Mouse (Mus musculus): ENCODE results near the gene Tor3a.
"Not testable (repeated sequence)": the region's sequence is repeated elsewhere in the genome, so short reads cannot be mapped to it uniquely, and the experiment has no call there.

Tor3a gene

DNA sequence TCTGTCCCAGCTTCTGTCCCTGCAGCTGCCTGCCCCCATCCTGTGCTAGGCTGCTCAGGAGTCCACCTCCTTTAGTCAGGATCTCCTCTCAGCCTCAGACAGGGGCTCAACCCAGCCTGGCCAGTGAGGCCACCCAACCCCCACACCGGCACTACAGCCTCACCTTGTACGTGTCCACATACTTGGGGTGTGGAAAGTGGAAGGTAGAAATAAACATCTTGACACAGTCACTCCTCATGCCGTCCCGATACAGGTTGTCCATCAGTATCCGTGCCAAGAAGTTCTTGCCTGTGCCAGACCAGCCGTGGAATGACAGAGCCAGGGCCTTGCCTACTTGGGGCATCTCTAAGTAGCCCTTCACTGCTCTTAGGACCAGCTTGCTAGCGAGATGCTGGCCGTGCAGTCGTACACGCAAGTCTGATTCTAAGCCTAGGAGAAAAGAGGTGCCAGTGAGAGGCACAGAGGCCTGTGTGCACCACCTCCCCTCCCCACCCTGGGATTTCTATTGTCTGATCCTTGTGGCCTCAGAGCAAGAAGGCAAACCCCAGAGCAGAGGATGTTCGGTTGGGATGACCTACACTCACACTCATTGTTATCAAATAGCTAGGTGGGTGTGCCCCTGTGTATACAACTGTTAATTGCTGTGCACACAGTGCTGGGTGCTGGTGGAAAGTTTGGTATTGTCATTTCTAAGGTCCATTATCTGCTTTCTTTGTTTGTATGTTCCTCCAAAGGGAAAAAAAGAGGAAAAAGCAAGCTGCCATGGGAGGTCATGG lies 4.8 kb downstream of the Tor3a start:
- DNase-seq (ENCODE audit: low spot score) = no peak

DNA sequence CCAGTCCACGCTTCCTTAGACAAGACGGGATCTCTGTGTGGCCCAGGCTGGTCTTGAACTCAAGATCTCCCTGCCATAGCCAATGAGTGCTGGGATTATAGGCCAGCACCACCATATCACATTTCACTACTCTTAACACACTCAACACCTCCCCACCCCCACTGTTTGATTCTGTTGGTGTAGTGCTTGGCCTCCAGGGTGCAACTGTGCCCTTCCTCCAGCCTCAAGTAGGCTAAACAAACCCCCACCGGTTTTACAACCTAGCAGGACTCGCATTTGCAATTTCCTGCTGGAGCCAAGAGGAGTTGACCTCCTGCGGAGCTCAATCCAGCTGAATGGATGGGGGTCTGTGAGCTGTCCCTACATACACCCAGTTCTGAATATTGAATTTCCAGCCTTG lies 5.6 kb downstream of the Tor3a start:
- DNase-seq (ENCODE audit: low spot score) = no peak

DNA sequence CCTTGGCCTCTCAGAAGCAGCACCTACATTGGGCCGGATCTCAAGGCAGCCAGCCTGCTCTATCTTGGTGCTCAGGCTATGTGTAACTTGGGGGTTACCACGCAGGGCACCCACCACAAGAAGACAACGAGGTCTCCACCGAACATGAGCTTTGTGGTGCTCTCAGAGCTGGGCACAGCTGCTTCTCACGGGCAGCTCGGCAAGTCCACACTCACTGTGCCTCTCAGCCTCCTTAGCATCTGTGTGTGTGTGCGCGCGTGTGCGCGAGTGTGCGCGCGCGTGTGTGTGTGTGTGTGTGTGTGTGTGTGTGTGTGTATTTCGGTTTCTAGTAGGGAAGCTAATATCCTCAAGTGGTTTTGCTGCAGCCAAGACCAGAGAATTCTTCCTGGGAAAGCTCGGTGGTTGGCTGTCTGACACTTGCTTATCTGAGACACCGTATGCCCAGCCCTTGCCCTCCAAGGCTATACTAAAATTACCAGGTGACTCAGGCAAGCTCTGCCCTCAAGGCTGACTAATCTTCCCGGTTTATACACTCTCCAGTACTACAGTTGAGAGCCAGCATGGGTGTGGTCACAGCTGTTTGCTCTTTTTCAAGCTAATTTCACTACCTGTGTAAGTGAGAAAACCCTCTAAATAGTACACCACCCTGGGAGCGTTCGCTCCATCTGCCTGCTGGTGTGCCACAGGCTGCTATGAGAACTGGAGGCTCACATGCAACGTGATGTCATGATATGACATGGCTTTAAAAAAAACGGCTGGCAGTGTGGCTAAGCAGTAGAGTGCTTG lies 6.8 kb downstream of the Tor3a start:
- DNase-seq (ENCODE audit: low spot score) = no peak

DNA sequence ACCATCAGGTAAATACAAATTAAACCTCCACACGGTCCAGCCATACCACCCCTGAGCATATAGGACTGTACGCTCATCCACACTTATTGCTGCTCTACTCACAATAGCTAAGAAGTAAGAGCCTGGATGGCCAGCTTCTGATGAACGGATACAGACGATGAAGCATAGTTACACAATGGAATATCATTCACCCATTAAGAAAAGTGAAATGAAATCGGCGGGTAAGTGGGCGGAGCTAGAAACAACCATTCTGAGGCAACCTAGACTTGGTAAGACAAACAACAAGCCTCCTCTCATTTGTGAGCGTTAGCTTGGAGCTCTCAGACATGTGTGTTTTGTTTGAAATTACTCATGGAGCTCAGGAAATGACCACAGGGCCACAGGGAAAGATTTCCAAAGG lies 8.4 kb downstream of the Tor3a start:
- no peak for DNase-seq (ENCODE audit: low spot score)

DNA sequence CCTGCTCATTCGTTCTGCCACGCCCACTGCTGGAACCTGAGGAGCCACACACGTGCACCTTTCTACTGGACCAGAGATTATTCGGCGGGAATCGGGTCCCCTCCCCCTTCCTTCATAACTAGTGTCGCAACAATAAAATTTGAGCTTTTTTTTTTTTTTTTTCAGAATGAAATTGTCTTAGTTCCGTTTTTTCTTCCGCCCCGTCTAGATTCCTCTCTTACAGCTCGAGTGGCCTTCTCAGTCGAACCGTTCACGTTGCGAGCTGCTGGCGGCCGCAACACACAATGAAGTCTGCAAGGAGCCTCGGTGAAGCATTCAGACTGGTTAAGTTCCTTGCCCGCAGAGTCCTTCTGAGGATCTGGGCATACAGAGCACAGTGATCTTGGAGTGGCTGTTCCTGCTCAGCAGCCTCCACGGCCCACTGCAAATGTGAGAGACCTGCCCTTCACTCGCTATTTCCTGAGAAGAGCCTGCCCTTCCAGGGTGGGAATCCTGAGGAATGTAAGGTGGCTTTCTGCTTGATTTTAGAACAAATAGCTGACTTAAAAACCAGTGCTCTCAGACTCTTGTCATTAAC lies 13.4 kb downstream of the Tor3a start:
- not testable (repeated sequence) for DNase-seq (ENCODE audit: low spot score)

DNA sequence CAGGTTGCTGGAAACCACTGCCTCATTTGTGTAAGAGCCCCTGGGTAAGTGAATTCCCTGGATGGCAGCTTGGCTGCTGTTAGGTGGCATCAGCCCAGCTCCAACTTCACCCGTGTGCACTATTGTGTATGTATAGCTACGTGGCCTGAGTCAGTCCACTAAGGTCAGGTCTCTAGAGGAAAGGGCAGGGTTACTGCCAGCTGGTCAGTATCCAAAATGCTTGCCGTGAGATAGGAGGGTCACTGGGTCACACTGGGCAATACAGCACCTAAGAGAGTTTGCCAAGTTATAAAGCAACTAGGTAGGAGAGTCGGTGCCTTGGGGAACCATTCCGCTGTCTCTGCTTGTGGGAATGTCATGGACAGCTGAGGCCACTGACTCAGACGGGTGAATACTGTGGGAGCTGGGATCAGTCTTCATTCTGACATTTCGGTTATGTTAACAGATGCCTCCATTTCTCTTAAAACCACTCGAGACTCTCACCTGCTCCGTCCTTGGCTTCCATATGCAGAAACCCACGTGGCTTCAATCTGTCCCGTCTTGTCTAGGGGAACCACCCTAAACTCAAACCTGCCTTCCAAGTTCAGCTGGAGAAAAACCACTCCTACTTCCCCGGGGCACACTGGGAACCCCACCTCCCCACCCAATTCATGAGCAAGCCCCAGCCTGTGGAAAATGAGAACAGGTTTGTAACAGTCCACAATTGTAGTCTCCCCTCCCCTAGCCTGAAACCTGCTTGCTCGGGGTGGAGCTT lies 14.1 kb downstream of the Tor3a start:
- no peak for DNase-seq (ENCODE audit: low spot score)

DNA sequence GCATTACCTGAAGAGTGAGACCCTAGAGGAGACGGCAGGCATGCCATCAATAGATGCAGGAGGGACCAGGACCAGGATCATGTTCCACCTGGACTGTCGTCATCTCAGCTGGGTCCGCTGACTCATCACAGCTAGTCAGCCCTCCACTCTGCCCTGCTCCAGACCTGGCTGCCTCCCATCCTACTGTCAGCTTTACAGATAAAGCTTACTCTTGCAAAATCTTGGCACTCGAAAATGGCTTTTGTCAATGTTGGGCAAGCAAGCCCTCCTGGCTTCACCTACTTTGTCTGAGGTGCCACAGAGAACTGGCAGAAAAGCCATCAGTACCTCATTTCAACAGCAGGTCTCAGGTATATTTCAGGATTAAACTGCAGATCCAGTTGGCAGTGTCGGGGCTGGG lies 15.5 kb downstream of the Tor3a start:
- no peak for DNase-seq (ENCODE audit: low spot score)

DNA sequence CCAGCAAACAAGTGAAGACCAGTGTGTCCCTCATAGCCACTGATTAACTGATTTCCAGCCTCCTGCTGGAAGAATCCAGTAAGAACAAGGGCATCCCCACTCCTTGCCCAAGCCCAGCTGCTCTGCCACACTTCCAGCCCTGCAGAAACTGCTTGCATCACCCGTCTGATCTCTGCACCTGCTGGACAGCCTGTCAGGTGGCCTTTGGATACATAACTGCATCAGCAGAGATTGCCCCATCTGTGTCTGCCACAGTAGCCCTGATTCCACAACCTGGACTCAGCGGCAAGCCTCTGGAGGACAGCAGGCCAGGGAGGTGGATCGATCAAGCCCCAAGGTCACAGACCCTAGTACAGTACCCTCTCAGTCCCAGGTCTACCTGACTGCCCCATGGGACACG lies 16.6 kb downstream of the Tor3a start:
- no peak for DNase-seq (ENCODE audit: low spot score)

DNA sequence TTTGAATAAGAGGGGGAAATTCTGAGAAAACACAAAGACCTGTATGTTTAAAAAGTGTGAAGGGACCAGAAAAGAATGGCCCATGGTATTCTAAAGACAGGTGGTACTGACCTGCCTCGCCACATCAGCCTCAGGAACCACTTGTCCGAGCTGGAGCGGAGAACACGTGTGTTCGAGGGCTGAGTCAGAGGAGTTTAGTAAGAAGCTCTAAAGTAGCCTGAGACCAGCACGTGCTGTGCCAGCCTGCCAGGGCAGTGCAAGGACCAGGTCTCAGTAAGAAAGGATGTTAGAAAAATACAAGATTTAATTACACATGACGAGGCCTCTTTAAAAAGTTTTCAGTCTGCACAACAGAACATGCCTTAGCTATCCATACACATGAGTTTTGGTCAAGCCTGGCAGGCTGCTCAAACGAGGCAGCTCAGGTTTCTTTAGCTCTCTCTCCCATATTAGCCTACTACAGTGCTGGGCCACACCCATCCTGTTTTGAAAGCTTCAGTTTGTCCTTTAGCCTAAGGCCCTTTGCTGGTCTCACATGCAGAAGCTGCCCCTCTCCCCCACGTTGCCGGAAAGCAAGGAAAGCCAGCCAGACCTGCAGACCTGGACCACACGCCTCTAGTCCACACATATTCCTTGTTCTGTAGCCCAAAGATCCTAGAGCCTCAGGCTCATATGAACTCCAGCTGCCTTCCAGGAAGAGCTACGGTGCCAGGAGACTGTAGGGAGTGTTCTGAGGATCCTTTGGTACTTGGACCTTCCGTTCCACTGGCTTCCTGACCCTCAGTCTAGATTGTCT lies 19.2 kb downstream of the Tor3a start:
- no peak for DNase-seq (ENCODE audit: low spot score)

DNA sequence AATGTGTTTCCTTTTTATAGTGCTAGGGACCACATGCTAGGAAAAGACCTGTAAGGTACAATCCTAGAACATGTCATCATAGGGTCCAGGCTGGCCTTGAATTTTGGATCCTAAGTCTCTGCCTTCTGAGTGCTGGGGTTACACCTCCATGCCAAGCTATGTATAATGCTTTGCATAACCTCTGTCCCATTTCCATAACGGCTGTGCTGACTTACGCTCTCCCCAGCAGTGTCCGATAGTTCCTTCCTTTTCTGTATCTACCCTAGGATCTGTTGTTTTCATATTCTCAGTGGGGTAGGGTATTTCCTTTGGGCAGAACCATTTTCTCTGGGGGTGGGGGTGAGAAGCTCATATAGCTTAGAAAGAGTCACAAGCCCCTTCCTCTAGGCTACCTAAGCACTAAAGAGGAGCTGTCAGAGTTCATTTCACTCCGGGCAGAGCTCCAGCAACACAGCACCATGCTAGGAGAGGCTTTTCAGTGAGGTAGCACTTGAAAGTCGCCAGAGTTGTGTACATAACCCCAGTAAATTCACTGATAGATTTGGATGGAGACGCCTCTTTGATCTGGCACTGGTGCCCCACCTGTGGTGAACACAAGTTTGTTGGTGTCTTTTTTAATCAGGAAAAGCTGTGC lies 21.9 kb downstream of the Tor3a start:
- DNase-seq (ENCODE audit: low spot score) = no peak

DNA sequence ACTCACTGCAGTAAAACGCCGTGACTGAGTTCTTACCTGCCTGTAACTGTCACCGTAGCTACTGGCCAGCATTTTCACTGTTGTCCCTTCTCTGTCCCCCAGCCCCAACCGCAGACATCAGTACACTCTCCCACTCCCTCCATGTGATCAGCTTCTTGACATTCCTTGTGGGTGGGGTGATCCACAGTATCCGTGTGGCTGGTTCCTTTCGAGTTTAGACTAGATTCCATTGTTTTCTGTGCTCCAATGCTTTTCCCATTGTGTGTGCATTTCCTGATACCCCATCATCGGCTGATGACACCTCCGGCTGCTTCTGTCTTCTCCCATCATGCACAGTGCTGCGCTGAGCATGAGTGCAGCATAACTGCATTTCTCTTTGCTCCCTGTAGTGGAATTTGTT lies 23.5 kb downstream of the Tor3a start:
- DNase-seq (ENCODE audit: low spot score) = no peak

DNA sequence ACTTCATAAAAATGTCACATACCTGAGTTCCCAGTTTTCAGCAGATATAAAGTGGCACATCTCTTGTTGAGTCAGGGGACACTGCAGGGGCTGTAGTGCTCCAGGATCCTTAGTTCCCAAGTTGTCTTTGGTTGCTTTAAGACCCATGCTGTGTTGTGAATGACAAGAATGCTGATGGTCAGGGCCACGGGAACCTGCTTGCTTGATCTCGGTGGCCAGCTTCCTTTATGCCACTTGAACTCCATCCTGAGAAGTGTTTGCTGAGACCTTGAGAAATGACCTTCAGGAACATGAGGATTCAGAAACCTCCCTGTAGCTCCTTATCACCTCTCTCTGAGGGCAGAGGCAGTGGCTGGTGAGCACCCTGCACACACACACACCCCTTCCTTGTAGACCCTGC lies 25.5 kb downstream of the Tor3a start:
- no peak for DNase-seq (ENCODE audit: low spot score)

DNA sequence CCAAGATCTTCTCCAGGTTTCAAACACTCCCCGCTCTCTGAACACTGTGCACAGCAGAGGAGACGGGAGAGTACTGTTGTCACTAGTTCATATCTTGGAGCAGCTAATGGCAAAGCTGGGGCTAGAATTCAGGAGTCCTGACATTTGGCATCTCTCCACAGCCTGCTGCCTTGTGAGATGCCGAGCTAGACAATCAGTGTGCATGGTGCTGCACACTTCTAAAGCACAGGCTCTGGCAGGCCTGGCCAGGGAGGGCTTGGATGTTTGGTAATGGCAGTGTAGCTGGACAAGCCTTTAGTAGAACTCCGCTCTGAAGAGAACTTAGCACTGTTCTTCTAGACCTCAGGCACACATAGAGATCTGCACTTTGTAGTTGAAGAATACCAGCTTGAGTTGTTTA lies 28.2 kb downstream of the Tor3a start:
- no peak for DNase-seq (ENCODE audit: low spot score)

DNA sequence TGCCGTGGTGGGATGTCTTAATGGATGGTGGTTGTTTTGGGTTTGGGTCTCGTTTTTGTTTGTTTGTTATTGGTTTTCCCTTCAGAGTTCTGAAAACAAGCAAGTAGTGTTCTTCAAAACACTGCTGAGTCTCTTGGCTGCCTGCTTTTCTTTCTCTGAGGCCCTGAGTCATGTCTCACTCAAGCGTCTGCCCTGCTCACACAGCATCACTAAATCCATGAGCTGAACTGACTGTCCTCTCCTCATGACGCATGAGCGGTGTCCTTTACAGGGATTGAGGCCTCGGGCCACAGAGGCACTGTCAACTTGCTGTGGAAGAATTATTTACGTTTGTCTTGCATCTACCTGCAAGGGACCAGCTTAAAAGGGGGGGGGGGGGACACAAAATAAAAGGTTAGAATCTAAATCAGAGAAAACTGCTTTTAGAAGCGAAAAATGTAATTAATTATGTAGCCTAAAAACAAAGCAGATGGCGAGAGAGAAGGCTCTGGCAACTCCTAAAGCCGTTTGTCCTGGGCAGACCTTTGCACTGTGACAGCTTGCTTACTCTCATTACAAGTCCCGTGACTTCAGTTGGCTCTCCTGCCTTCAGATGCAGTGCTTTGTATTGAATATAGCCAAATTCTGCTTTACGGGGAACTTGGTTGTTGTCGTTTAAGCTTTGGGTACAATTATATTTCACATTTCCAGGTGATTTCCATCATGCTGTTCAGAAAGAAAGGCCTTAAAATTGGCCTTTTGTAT lies 29.2 kb downstream of the Tor3a start:
- no peak for DNase-seq (ENCODE audit: low spot score)

DNA sequence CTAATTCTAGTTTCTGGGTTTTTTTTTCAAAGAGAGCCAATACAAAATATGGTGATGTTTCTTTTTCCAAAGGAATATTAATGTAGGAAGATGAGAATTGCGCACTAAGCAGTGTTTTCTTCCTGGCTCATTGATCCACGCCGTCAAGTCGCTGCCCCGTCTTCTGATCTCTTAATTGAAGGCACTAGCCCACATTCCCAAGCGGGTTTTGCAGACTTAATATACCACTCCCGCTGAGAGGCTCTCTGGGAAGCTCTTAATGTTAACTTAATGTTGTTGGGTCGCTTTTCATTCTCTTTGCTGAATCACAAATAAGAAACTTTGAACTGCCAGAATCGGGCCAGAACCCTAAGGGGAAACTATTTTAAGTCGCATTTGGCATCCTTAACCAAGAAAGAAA lies 30.1 kb downstream of the Tor3a start:
- DNase-seq (ENCODE audit: low spot score) = no peak

DNA sequence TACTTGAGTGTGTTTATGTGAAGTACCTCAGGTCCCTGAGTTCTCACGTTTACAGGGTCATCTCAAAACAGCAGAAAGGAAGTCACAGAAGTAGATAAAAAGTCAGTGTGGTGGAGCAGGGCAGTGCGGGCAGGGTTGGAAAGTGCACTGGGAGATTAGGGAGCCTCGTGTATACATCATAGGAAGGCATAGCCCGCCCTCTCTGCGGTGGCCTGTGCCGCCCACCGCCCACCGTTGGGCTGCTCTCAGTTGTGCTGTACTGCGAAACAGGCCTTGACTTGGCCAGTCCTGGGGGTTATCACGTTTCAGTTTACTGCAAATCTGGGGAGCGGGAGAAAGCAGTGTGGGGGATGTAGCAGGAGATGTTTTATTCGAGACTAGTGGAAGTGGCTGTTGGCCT lies 31.3 kb downstream of the Tor3a start:
- DNase-seq (ENCODE audit: low spot score) = no peak

DNA sequence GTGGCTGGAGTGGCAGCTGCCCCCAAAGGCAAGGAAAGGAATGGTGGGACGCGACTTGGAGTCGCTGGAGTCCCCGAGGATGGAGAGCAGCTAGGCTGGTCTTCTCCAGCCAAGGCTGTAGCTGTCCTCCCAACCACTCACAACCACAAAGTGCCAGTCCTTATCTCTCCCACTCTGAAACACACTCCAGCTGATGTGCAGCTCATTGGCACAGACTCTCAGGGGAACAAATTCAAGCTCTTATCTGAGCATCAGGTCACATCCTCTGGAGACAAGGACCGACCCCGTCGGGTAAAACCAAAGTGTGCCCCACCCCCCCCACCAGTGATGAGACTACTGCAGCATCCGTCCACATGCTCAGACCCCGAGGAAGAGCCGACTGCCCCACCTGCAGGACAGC lies 32.3 kb downstream of the Tor3a start:
- no peak for DNase-seq (ENCODE audit: low spot score)

DNA sequence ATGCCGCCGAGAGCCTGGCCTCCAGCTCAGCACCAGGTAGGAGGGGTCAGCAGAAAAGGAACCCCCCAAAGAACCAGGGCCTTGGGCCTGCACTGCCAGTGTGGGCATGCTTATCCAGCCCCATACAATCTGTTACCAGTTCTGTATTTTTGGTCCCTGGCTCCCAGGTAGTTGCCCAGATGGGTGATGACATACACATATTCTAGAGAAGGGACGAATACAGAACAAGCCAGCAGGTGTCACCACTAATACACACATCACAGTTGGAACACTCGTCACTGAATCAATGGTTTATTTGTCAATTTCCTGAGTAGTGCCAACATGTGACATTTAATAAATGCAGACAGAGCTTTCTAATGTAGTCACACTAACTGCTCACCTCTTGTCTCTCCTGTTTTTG lies 33.6 kb downstream of the Tor3a start:
- DNase-seq (ENCODE audit: low spot score) = no peak

DNA sequence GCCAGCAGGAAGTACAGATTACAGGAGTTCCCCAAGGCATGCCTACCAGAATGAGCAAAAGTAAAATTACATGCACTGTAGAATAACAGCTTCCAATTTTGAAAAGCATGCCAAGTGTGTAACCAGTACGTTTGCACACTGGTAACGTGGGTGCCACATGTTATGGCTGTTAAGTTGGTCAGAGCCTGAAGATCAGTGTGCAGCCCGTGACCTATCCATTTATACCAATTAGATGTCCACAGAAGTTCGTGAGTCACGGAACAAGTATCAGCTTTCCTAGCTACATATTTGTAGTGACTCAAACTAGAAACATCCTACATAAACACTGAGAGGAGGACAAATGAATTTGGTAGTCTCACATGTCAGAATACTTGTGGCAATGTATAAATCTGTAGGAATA lies 34.7 kb downstream of the Tor3a start:
- DNase-seq (ENCODE audit: low spot score) = no peak

DNA sequence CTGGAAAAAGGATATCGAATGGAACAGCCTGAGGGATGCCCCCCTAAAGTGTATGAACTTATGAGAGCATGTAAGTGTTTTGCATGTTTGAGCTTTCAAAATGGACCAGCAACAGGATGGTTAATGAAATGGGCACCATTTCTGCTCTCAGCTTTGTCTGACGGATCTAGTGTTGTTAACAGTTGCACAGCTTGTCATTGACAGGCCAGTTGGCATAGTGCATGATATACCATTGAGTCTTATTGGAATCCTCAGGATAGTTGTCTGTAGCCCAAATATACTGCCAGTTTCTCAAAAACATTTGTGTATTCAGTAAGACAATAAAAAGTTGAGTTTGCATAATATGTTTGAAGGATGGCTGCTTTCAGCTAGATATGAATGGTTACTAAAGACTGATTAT lies 39.0 kb downstream of the Tor3a start:
- DNase-seq (ENCODE audit: low spot score) = no peak

DNA sequence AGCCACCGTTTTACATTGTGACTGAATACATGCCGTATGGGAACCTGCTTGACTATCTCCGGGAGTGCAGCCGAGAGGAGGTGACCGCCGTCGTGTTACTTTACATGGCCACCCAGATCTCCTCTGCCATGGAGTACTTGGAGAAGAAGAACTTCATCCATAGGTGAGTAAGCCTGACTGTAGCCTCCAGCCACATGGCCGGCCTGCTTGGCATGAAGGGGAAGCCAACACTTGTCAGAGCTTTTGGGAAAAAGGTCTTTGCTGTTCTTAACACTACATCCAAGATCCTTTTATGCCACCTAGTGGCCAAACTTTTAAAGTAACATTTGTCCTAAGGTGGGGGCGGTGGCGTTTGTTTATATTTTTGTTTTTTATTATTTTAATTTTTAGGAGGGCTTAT lies 41.1 kb downstream of the Tor3a start:
- no peak for DNase-seq (ENCODE audit: low spot score)

All from urinary bladder, postnatal 10 days (tissue).